Mouse (Mus musculus) thymus, adult 2 months (tissue): ENCODE data around the gene Cd24a. TPM values are rescaled to one million over a fixed set of nuclear protein-coding genes. Genes with fewer than 3 reads are reported as not detected.

Source experiments
- DNase-seq: peaks from one replicate; pipeline ENCODE4 v3.0.0; 2021
- H3K27ac ChIP-seq: fragments of 200-500 bp; 2 replicates; pipeline ENCODE4 v1.5.1; 2012; ENCODE audit warnings: low read length, control low read depth; ENCODE audit not compliant: control insufficient read depth, insufficient read depth
- H3K27me3 ChIP-seq: fragments of 200-500 bp; 2 replicates; pipeline ENCODE4 v1.6.1; 2012; ENCODE audit warnings: mild to moderate bottlenecking, low read length, moderate library complexity, mixed read lengths; ENCODE audit not compliant: control insufficient read depth, insufficient read depth
- H3K36me3 ChIP-seq: fragments of 200-500 bp; 2 replicates; pipeline ENCODE4 v1.6.1; 2012; ENCODE audit warnings: mild to moderate bottlenecking, low read length, moderate library complexity; ENCODE audit not compliant: control insufficient read depth, insufficient read depth
- H3K4me1 ChIP-seq: fragments of 200-500 bp; replicated peaks from 2 replicates; pipeline ENCODE4 v1.6.1; 2012; ENCODE audit warnings: low read length; ENCODE audit not compliant: control insufficient read depth, insufficient read depth
- H3K4me3 ChIP-seq: fragments of 200-500 bp; 2 replicates; pipeline ENCODE4 v1.5.1; 2012; ENCODE audit warnings: mild to moderate bottlenecking, low read length, control low read depth, moderate library complexity; ENCODE audit not compliant: control insufficient read depth, insufficient read depth
- CTCF ChIP-seq: fragments of 200-500 bp; IDR thresholded peaks from 2 replicates; pipeline ENCODE4 v1.5.1; 2012; ENCODE audit warnings: mild to moderate bottlenecking, control low read depth, low read length, moderate library complexity, borderline replicate concordance; ENCODE audit not compliant: control insufficient read depth, poor library complexity, insufficient read depth; ENCODE audit errors: extremely low read depth
- POLR2A ChIP-seq: fragments of 200-500 bp; IDR thresholded peaks from 2 replicates; pipeline ENCODE4 v1.6.1; 2012; ENCODE audit warnings: mild to moderate bottlenecking, low read length, control low read depth, moderate library complexity; ENCODE audit not compliant: control insufficient read depth, poor library complexity, insufficient read depth; ENCODE audit errors: extremely low read depth
- WGBS: fragments of 180-500 bp; shearing (Covaris S2); methylation state at CpG from one replicate; pipeline ENCODE4 v1.1.7; 2018; 5-methylcytosine and 5-hydroxymethylcytosine counted together
- polyA plus RNA-seq: library from polyadenylated mRNA; depleted of rRNA; stranded (reverse); fragments of >200 nt; gene quantifications from 2 replicates; pipeline ENCODE4 v1.2.3, GENCODE M21; 2012

Gene Cd24a
- polyA plus RNA-seq, 1 experiment = 247 TPM

DNA sequence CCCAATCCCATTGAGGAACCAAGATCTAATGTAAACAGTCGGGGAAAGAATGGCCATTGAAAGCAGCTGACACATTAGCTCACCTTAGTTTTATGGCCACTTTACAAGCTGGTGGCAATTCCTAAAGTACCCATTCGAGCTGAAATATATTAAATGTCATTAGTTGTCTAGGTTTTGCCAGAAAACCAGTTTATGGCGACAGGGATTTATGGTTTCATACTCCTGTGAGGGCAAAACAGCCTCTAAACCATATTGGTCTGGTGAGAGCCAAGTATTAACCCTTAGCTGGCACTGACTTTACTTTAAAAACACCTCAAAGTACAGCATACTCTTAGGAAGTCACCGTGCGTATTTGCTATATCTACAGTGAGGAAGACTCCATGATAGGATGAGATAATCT lies 46.3 kb downstream of the Cd24a start:
- 90% methylated on average over 5 of the region's 5 CpGs for WGBS
- no peak overlapping the region for H3K27ac ChIP-seq
- no peak overlapping the region for H3K4me3 ChIP-seq
- TF ChIP-seq POLR2A (no peak), CTCF (no peak)
- no peaks in the 10 kb centered on the region for H3K27me3 ChIP-seq
- H3K36me3 ChIP-seq = no peaks in the 10 kb centered on the region
- no peak for DNase-seq
- no peaks in the 10 kb centered on the region for H3K4me1 ChIP-seq

DNA sequence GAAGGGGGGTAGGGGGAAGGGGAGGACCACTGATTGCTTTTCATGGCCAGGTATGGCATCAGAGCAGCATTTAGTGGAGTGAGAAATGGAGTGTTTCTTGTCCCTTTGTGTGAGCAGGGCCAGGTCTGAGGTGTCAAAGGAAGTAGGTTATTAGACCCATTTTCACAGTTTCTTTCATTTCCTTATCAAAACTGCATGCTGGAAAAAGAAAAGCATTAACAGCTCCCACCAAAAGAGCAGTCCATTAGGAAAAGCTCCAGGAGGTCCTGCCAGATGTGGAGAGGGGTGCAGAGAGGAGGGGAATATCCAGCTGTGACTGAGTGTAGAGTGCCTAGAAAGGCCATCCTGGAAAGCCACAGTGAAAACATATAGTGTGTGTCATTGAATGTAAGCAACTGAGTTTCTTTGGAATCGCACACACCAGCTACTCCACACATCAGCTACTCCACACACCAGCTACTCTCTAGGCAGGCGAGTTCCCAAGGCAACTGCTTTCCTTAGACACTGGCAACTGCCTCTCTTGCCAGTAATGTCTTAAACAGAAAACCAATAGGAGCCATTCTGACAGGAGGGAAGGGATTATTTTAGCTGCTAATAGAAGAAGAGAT lies 46.8 kb downstream of the Cd24a start:
- no peak overlapping the region for H3K4me3 ChIP-seq
- TF ChIP-seq CTCF = no peak
- TF ChIP-seq POLR2A = no peak
- no peaks in the 10 kb centered on the region for H3K27me3 ChIP-seq
- H3K27ac ChIP-seq = no peak overlapping the region
- no peak for DNase-seq
- WGBS = 98% methylated on average over 2 of the region's 2 CpGs
- no peaks in the 10 kb centered on the region for H3K36me3 ChIP-seq
- H3K4me1 ChIP-seq = no peaks in the 10 kb centered on the region

DNA sequence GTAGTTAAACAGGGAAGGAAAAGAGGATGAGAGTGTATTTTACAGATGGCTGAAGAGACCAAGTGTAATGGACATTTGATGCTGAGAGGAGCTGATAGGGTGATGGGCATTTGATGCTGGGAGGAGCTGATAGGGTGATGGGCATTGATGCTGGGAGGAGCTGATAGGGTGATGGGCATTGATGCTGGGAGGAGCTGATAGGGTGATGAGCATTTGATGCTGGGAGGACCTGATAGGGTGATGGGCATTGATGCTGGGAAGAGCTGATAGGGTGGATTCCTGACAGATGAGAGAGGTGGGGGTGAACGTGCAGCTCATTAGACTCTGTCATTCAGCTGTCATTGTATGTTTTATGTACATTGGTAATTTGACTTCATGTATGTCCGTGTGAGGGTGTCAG lies 47.5 kb downstream of the Cd24a start:
- TF ChIP-seq CTCF (no peak), POLR2A (no peak)
- Histone ChIP-seq H3K27me3 (no peaks in the 10 kb centered on the region), H3K4me3 (no peak overlapping the region), H3K36me3 (no peaks in the 10 kb centered on the region), H3K27ac (no peak overlapping the region), H3K4me1 (no peaks in the 10 kb centered on the region)
- WGBS = 100% methylated on average over 2 of the region's 2 CpGs
- DNase-seq = no peak

DNA sequence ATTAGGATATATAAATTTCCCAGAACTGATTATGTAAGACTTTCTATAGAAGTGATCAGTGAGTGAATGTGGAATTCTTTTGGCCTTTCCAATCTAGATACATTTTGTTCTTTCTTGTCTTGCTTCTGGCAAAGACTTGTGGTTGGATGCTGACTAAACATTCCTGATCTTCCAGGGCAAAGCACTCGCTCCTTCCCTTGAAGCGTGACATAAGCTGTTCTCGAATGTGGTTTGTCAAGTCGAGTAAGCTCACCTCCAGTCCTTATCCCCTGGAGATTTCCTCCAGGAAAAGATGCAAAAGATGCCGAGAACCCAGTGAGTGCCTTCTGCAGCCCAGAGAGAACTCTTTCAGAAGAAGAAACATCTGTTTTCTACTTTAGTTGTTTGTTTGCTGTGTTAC lies 51.1 kb downstream of the Cd24a start:
- 84% methylated on average over 5 of the region's 5 CpGs for WGBS
- H3K36me3 ChIP-seq = no peaks in the 10 kb centered on the region
- H3K4me3 ChIP-seq = no peak overlapping the region
- H3K27ac ChIP-seq = no peak overlapping the region
- no peaks in the 10 kb centered on the region for H3K27me3 ChIP-seq
- DNase-seq = no peak
- no peaks in the 10 kb centered on the region for H3K4me1 ChIP-seq
- TF ChIP-seq CTCF (no peak), POLR2A (no peak)

DNA sequence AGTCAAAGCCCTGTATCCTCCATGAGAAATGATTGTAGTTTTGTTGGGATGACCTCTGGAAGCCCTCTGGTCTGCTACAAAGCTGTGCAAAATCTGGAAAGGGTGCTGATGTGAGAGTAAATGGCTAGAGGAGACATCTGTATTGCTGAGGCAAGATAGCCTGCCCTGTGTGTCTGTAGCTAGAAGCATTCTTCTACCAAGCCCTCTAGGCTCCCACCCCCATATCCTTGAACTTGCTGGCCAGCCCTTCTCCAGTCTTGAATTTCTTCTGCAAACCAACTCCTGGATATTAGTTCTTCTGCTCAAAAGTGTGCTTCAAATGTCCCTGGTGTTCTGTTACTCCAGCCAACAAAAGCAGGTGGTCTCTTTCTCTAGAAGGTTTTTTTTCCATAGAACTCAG lies 51.8 kb downstream of the Cd24a start:
- no peaks in the 10 kb centered on the region for H3K27me3 ChIP-seq
- no peak for DNase-seq
- H3K36me3 ChIP-seq = no peaks in the 10 kb centered on the region
- H3K4me1 ChIP-seq = no peaks in the 10 kb centered on the region
- TF ChIP-seq POLR2A (no peak), CTCF (no peak)
- H3K27ac ChIP-seq = no peak overlapping the region
- H3K4me3 ChIP-seq = no peak overlapping the region

DNA sequence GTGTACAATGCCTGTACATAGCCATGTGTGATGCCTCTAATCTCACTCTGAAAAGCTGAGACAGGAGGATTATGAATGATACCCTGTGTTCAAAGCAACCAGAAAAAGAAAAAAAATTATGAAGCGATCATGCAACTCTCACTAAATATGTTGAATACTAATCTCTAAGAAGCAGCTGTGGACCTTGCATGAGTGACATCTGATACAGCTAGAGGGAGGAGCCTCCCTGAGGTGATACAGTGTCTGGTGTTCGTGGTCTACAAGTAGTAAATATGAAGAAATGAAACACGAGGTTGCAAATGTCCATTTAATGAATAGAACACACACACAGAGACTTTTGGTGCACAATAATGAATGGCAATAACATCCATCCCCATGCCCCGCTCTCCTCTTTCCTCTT lies 52.5 kb downstream of the Cd24a start:
- H3K27ac ChIP-seq = no peak overlapping the region
- no peak for TF ChIP-seq CTCF
- TF ChIP-seq POLR2A = no peak
- 64% methylated on average over 4 of the region's 4 CpGs for WGBS
- no peaks in the 10 kb centered on the region for H3K4me1 ChIP-seq
- DNase-seq = no peak
- no peaks in the 10 kb centered on the region for H3K27me3 ChIP-seq
- no peak overlapping the region for H3K4me3 ChIP-seq
- no peaks in the 10 kb centered on the region for H3K36me3 ChIP-seq

DNA sequence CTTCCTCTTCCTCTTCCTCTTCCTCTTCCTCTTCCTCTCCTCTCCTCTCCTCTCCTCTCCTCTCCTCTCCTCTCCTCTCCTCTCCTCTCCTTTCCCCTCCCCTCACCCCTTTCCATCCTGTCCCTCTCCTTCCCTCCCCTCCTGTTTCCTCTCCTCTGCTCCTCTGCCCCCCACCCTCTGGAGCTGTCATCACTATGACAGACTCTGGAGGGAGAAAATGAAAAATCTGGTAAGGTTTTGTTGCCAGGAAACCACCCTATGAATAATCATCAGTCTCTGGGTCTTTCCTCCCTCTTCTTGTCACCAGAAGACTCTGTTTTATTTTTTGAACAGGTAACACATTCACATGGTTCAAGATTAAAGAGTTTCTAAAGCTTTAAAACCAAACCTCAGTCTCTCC lies 53.0 kb downstream of the Cd24a start:
- DNase-seq = no peak

More for the DNA sequence above, 53.0 kb downstream of the Cd24a start:
- no peaks in the 10 kb centered on the region for H3K36me3 ChIP-seq
- H3K27me3 ChIP-seq = no peaks in the 10 kb centered on the region
- H3K4me3 ChIP-seq = no peak overlapping the region
- no peak overlapping the region for H3K27ac ChIP-seq
- TF ChIP-seq POLR2A (no peak), CTCF (no peak)
- H3K4me1 ChIP-seq = no peaks in the 10 kb centered on the region
